Mouse (Mus musculus): Measurements from ENCODE around the gene Grid1. TPM values are rescaled to one million over a fixed set of nuclear protein-coding genes. Genes with fewer than 3 reads are reported as not detected.

Grid1 gene
- polyA plus RNA-seq, 1 experiment from 2014 or later: 0.07 TPM

GRCm38 (mm10) chr14:35096085-35096484 lies 276.2 kb downstream of the Grid1 start:
- DNase-seq: no peak

GRCm38 (mm10) chr14:35097166-35097565 lies 277.3 kb downstream of the Grid1 start:
- no peak overlapping the region for H3K27ac ChIP-seq
- DNase-seq (no peak), ATAC-seq (ENCODE audit: low read depth) (no peak)
- no peaks in the 10 kb centered on the region for H3K36me3 ChIP-seq
- no peak overlapping the region for H3K4me2 ChIP-seq
- WGBS (ENCODE audit: insufficient replicate concordance): 58% methylated on average over 5 of the region's 5 CpGs
- H3K4me3 ChIP-seq (replicated peaks): no peak overlapping the region
- no peak overlapping the region for H3K9ac ChIP-seq
- no peaks in the 10 kb centered on the region for H3K4me1 ChIP-seq (replicated peaks)
- no peaks in the 10 kb centered on the region for H3K9me3 ChIP-seq (replicated peaks)
- no peaks in the 10 kb centered on the region for H3K27me3 ChIP-seq

More at GRCm38 (mm10) chr14:35096085-35096484, 276.2 kb downstream of the Grid1 start:
- Histone ChIP-seq H3K36me3 (no peaks in the 10 kb centered on the region), H3K9ac (no peak overlapping the region), H3K27me3 (no peaks in the 10 kb centered on the region), H3K4me2 (no peak overlapping the region), H3K9me3 (replicated peaks) (no peaks in the 10 kb centered on the region), H3K27ac (no peak overlapping the region), H3K4me1 (replicated peaks) (no peaks in the 10 kb centered on the region), H3K4me3 (replicated peaks) (no peak overlapping the region)
- 43% methylated on average over 4 of the region's 4 CpGs for WGBS (ENCODE audit: insufficient replicate concordance)
- no peak for ATAC-seq (ENCODE audit: low read depth)

- WGBS (ENCODE audit: insufficient replicate concordance): 56% methylated on average over 5 of the region's 5 CpGs
- no peaks in the 10 kb centered on the region for H3K27me3 ChIP-seq
These were observed 283.8 kb downstream of the Grid1 start for GRCm38 (mm10) chr14:35103639-35104210.

GRCm38 (mm10) chr14:35107596-35107995 lies 287.7 kb downstream of the Grid1 start:
- no peak for ATAC-seq (ENCODE audit: low read depth)
- Histone ChIP-seq H3K27ac (no peak overlapping the region), H3K4me1 (replicated peaks) (no peaks in the 10 kb centered on the region), H3K9ac (no peak overlapping the region), H3K9me3 (replicated peaks) (no peaks in the 10 kb centered on the region), H3K4me2 (no peak overlapping the region), H3K27me3 (no peaks in the 10 kb centered on the region), H3K36me3 (no peaks in the 10 kb centered on the region), H3K4me3 (replicated peaks) (no peak overlapping the region)
- 46% methylated on average over 3 of the region's 3 CpGs for WGBS (ENCODE audit: insufficient replicate concordance)
- no peak for DNase-seq

More at GRCm38 (mm10) chr14:35103639-35104210, 283.8 kb downstream of the Grid1 start:
- Histone ChIP-seq H3K27ac (no peak overlapping the region), H3K4me3 (replicated peaks) (no peak overlapping the region), H3K4me1 (replicated peaks) (no peaks in the 10 kb centered on the region), H3K36me3 (no peaks in the 10 kb centered on the region), H3K4me2 (no peak overlapping the region), H3K9ac (no peak overlapping the region), H3K9me3 (replicated peaks) (no peaks in the 10 kb centered on the region)
- DNase-seq: no peak
- ATAC-seq (ENCODE audit: low read depth): no peak

- 72% methylated on average over 1 of the region's 1 CpGs for WGBS (ENCODE audit: insufficient replicate concordance)
- ATAC-seq (ENCODE audit: low read depth) (no peak), DNase-seq (no peak)
- H3K4me3 ChIP-seq (replicated peaks): no peak overlapping the region
- no peak overlapping the region for H3K4me2 ChIP-seq
- H3K36me3 ChIP-seq: no peaks in the 10 kb centered on the region
- no peak overlapping the region for H3K27ac ChIP-seq
- H3K4me1 ChIP-seq (replicated peaks): no peaks in the 10 kb centered on the region
- H3K27me3 ChIP-seq: no peaks in the 10 kb centered on the region
- H3K9ac ChIP-seq: no peak overlapping the region
- H3K9me3 ChIP-seq (replicated peaks): no peaks in the 10 kb centered on the region
These were observed 291.0 kb downstream of the Grid1 start for GRCm38 (mm10) chr14:35110928-35111327.

DNA sequence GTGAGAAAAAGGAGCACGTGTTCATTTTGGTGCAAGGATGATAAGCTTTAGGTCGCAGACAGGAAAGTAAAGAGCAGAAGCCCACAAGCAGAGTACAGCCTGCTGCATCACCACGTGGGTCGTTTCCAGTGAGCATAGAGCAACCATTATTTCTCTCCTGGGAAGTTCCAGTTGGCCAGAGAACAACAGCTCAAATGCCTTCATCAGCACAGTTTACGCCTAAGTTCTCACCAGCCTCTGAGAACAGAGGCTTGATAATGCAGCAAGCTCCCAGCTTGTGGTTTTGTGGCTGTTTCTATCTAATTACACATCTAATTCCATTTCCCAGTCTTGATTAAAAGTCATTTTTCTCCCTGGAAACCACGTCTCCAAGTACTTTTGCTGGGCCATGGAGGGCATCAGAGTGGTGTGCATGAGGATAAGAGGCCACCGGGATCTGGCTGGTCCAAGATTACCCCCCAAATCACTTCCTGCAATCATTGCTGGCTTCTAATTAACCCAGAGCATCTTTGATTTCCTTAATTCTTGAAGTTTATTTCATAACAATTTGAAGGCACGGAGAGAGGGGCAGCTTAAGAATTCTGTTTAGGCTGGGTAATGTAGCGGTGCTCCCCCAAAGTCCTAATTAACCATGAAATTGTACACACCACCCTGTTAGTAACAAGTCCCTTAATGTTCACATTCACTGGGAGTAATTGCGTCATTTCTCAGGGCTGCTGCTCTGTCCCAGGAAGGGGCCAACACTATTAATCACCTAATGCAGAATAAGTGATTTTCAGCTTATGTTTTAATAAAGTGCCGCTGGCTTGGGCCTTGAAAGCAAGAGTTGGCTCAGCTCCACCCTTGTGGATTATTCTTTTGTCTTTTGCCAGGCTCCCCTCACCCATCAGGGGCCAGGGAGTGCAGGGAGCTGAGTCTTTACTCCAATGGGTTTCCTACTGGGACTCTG lies 292.7 kb downstream of the Grid1 start:
- Histone ChIP-seq H3K9me3 (replicated peaks) (no peaks in the 10 kb centered on the region), H3K4me1 (replicated peaks) (no peaks in the 10 kb centered on the region), H3K27ac (no peak overlapping the region), H3K36me3 (no peaks in the 10 kb centered on the region), H3K27me3 (no peaks in the 10 kb centered on the region), H3K4me2 (no peak overlapping the region), H3K4me3 (replicated peaks) (no peak overlapping the region), H3K9ac (no peak overlapping the region)
- no peak for DNase-seq
- WGBS (ENCODE audit: insufficient replicate concordance): 49% methylated on average over 11 of the region's 11 CpGs
- no peak for ATAC-seq (ENCODE audit: low read depth)

- Histone ChIP-seq H3K27ac (no peak overlapping the region), H3K36me3 (no peaks in the 10 kb centered on the region), H3K4me3 (replicated peaks) (no peak overlapping the region), H3K4me2 (no peak overlapping the region), H3K9me3 (replicated peaks) (no peaks in the 10 kb centered on the region), H3K9ac (no peak overlapping the region), H3K27me3 (no peaks in the 10 kb centered on the region), H3K4me1 (replicated peaks) (no peaks in the 10 kb centered on the region)
- no peak for ATAC-seq (ENCODE audit: low read depth)
- DNase-seq: no peak
- WGBS (ENCODE audit: insufficient replicate concordance): 61% methylated on average over 2 of the region's 2 CpGs
These were observed 293.4 kb downstream of the Grid1 start for GRCm38 (mm10) chr14:35113276-35113645.

- H3K4me2 ChIP-seq: no peak overlapping the region
- no peak overlapping the region for H3K27ac ChIP-seq
- DNase-seq (no peak), ATAC-seq (ENCODE audit: low read depth) (no peak)
- no peaks in the 10 kb centered on the region for H3K36me3 ChIP-seq
- H3K9me3 ChIP-seq (replicated peaks): no peaks in the 10 kb centered on the region
- 48% methylated on average over 3 of the region's 3 CpGs for WGBS (ENCODE audit: insufficient replicate concordance)
- H3K4me1 ChIP-seq (replicated peaks): no peaks in the 10 kb centered on the region
- H3K4me3 ChIP-seq (replicated peaks): no peak overlapping the region
- no peak overlapping the region for H3K9ac ChIP-seq
- no peaks in the 10 kb centered on the region for H3K27me3 ChIP-seq
These were observed 296.0 kb downstream of the Grid1 start for GRCm38 (mm10) chr14:35115913-35116312.

DNA sequence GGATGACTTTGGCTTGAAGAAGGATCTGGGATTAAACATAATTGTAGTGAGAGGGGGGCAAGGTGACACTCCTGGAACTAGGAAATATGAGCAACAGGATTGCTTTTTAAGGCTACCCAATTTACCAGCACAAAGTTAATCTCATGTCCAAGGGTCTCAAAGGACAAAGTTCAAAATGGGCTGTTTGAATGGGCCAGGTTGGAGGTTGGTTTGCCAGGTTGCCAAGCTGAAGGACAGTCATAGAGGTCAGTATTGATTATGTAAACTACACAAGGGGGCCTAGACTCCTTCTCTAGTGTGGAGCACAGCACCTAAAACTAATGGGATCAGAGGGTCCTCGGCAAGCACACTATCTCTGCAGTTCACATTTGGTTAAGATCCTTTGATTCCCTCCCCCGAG lies 300.2 kb downstream of the Grid1 start:
- no peaks in the 10 kb centered on the region for H3K4me1 ChIP-seq (replicated peaks)
- no peak overlapping the region for H3K9ac ChIP-seq
- H3K27me3 ChIP-seq: no peaks in the 10 kb centered on the region
- H3K9me3 ChIP-seq (replicated peaks): no peaks in the 10 kb centered on the region
- H3K4me3 ChIP-seq (replicated peaks): no peak overlapping the region
- ATAC-seq (ENCODE audit: low read depth) (peak; percentile 29; the same call in 1 of the 2 replicates), DNase-seq (no peak)
- no peak overlapping the region for H3K4me2 ChIP-seq
- WGBS (ENCODE audit: insufficient replicate concordance): 39% methylated on average over 2 of the region's 2 CpGs
- no peaks in the 10 kb centered on the region for H3K36me3 ChIP-seq
- no peak overlapping the region for H3K27ac ChIP-seq

GRCm38 (mm10) chr14:35120905-35121304 lies 301.0 kb downstream of the Grid1 start:
- 65% methylated on average over 4 of the region's 4 CpGs for WGBS (ENCODE audit: insufficient replicate concordance)
- Histone ChIP-seq H3K27ac (no peak overlapping the region), H3K27me3 (no peaks in the 10 kb centered on the region), H3K4me2 (no peak overlapping the region), H3K9me3 (replicated peaks) (no peaks in the 10 kb centered on the region), H3K4me3 (replicated peaks) (no peak overlapping the region), H3K9ac (no peak overlapping the region), H3K36me3 (no peaks in the 10 kb centered on the region), H3K4me1 (replicated peaks) (no peaks in the 10 kb centered on the region)
- no peak for ATAC-seq (ENCODE audit: low read depth)
- DNase-seq: no peak

- H3K9ac ChIP-seq: no peak overlapping the region
- no peak overlapping the region for H3K4me3 ChIP-seq (replicated peaks)
- 0 out of 2 replicates have a peak, but pooled peaks cover under 1% of the 10 kb centered on the region for H3K9me3 ChIP-seq (replicated peaks)
- no peaks in the 10 kb centered on the region for H3K27me3 ChIP-seq
- WGBS (ENCODE audit: insufficient replicate concordance): 42% methylated on average over 3 of the region's 3 CpGs
- ATAC-seq (ENCODE audit: low read depth): no peak
- no peaks in the 10 kb centered on the region for H3K4me1 ChIP-seq (replicated peaks)
- no peak for DNase-seq
- H3K27ac ChIP-seq: no peak overlapping the region
- no peak overlapping the region for H3K4me2 ChIP-seq
- H3K36me3 ChIP-seq: no peaks in the 10 kb centered on the region
These were observed 302.2 kb downstream of the Grid1 start for GRCm38 (mm10) chr14:35122111-35122510.
